Mouse (Mus musculus) midbrain, embryonic 12.5 days (tissue): ENCODE results near the gene Gmnn. TPM values are rescaled to one million over a fixed set of nuclear protein-coding genes. Genes with fewer than 3 reads are reported as not detected.
"Not testable (repeated sequence)": the region's sequence is repeated elsewhere in the genome, so short reads cannot be mapped to it uniquely, and the experiment has no call there.

Source experiments
- ATAC-seq: fragments of 200-750 bp; cut with Nextera tagmentation; 2 replicates; pipeline ENCODE4 v1.8.0; 2017; ENCODE audit warnings: low read depth, moderate TSS enrichment, moderate library complexity; ENCODE audit not compliant: low FRiP score
- H3K27ac ChIP-seq: fragments of 300-500 bp; sonication (generic); replicated peaks from 2 replicates; pipeline ENCODE4 v1.5.1; 2016; ENCODE audit warnings: mild to moderate bottlenecking
- H3K27me3 ChIP-seq: fragments of 300-500 bp; sonication (generic); 2 replicates; pipeline ENCODE4 v1.6.1; 2016; ENCODE audit warnings: mild to moderate bottlenecking
- H3K36me3 ChIP-seq: fragments of 300-500 bp; sonication (generic); 2 replicates; pipeline ENCODE4 v1.6.1; 2016
- H3K4me1 ChIP-seq: fragments of 300-500 bp; sonication (generic); 2 replicates; pipeline ENCODE4 v1.6.1; 2016
- H3K4me2 ChIP-seq: fragments of 300-500 bp; sonication (generic); replicated peaks from 2 replicates; pipeline ENCODE4 v1.6.1; 2016; ENCODE audit warnings: mild to moderate bottlenecking, moderate library complexity
- H3K4me3 ChIP-seq: fragments of 300-500 bp; sonication (generic); 2 replicates; pipeline ENCODE4 v1.5.1; 2016; ENCODE audit warnings: mild to moderate bottlenecking
- H3K9ac ChIP-seq: fragments of 300-500 bp; sonication (generic); replicated peaks from 2 replicates; pipeline ENCODE4 v1.6.1; 2016; ENCODE audit warnings: mild to moderate bottlenecking, moderate library complexity
- H3K9me3 ChIP-seq: fragments of 300-500 bp; sonication (generic); 2 replicates; pipeline ENCODE4 v1.6.1; 2016; ENCODE audit warnings: mild to moderate bottlenecking
- WGBS: fragments of 180-500 bp; shearing (Covaris S2); methylation state at CpG from one replicate; pipeline ENCODE4 v1.1.7; 2016; 5-methylcytosine and 5-hydroxymethylcytosine counted together
- polyA plus RNA-seq: library from polyadenylated mRNA; unstranded; fragments of >200 nt; fragmentation: Nextera tagmentation; extraction: Ambion mirVana; gene quantifications from 2 replicates; pipeline ENCODE4 v1.2.1, GENCODE M21; 2016

The Gmnn gene
- polyA plus RNA-seq, 1 experiment from 2014 or later: 95.8 TPM

DNA sequence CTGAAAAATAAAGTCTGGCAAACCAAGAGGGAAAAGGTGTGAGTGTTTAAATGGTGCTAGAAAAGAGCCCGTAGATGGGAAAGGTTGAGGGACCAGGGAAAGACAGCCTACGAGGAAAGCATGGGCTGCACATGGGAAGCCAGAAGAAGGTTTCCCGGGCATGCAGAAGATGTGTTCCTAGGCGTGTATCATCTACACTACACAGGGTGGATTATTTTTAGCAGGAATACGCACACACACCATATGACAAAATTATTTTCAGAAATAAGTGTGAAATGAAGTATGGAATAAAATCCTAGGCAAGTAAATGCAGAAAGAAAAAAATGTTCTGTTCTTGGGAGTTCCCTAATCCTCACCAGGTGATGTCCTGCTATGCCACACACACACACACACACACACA lies 25.8 kb upstream of the Gmnn start:
- no peaks in the 10 kb centered on the region for H3K4me1 ChIP-seq
- H3K27me3 ChIP-seq: no peaks in the 10 kb centered on the region
- no peak for ATAC-seq
- no peak overlapping the region for H3K9ac ChIP-seq
- H3K4me3 ChIP-seq: no peak overlapping the region
- no peaks in the 10 kb centered on the region for H3K9me3 ChIP-seq
- no peak overlapping the region for H3K27ac ChIP-seq
- 89% methylated on average over 5 of the region's 5 CpGs for WGBS
- H3K36me3 ChIP-seq: no peaks in the 10 kb centered on the region
- H3K4me2 ChIP-seq: no peak overlapping the region

DNA sequence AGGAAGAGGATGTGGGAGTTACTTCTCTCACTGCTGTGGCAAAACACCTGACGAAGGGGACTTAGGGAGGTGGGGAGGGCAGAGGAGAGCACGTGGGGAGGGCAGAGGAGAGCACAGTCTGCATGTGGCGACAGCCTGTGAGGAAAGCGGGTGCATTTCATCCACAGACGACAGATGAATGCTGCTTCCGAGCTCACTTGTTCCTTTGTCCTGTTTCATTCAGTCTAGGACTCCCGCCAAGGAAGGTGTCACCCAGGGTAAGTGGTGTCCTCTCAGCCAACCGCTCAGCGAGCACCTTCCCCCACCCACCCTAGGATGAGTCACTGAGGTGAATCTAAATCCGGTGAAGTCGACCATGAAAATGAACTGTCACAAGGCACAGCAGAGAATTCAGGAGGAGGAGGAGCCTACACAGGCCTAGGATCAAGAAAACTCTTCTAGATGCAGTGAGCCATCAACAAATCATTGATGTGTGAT lies 24.3 kb upstream of the Gmnn start:
- Histone ChIP-seq H3K27me3 (no peaks in the 10 kb centered on the region), H3K27ac (no peak overlapping the region), H3K4me1 (no peaks in the 10 kb centered on the region), H3K4me3 (no peak overlapping the region), H3K9me3 (no peaks in the 10 kb centered on the region), H3K36me3 (no peaks in the 10 kb centered on the region), H3K9ac (no peak overlapping the region), H3K4me2 (no peak overlapping the region)
- ATAC-seq: no peak
- 47% methylated on average over 11 of the region's 11 CpGs for WGBS

DNA sequence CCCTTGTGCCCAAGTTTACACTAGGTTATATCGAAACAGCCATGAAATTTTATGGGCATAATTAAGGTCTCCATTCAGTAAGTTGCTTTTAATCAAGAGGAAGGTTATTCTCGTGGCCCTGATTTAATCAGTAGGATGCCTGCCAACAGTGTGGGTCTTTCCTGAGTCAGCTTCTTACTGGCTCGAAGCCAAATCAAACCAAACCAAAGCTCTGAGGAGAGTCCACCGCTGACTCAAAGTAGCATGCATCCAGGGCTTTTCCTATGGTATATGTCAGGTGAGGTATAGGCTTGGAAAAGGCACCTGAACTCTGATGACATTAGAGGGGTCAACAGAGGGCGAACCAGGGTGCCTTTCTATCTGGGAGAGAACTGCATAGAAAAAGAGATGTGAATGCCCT lies 20.2 kb upstream of the Gmnn start:
- H3K27me3 ChIP-seq: no peaks in the 10 kb centered on the region
- H3K9ac ChIP-seq: no peak overlapping the region
- H3K4me2 ChIP-seq: no peak overlapping the region
- no peaks in the 10 kb centered on the region for H3K36me3 ChIP-seq
- H3K4me1 ChIP-seq: no peaks in the 10 kb centered on the region
- WGBS: 82% methylated on average over 5 of the region's 5 CpGs
- no peak overlapping the region for H3K4me3 ChIP-seq
- no peaks in the 10 kb centered on the region for H3K9me3 ChIP-seq
- no peak for ATAC-seq
- no peak overlapping the region for H3K27ac ChIP-seq

DNA sequence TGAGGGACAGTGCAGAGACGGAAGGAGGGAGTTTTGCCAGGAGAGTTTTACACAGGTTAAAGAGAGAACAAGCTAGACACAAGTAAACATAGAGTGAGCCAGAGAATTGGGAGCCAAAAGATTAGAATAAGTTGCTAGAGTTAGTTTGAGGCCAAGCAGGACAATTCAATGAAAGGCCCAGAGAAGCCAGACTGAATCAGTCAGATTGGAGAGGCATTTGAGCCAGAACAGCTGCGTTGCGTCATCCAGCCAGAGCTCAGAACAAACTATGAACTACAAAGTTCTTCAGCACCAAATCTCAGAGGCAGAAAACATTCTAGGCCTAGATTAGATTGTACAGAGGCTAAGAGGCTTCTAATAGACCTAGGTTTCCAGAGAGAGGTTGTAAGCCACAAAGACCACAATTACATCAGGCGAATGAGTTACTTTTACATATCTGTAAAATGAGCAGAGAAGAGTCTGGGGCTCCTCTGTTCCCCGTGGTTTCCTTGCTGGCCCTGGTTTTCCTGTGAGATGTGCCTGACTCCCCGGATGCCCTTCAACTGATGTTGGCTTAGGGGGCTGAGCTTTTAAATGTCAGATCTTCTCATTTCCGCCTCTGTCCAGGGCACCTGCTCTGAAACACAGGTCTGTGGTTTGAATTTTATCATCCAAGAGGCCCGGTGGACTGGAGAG lies 17.1 kb upstream of the Gmnn start:
- Histone ChIP-seq H3K9me3 (no peaks in the 10 kb centered on the region), H3K9ac (no peak overlapping the region), H3K36me3 (no peaks in the 10 kb centered on the region), H3K4me1 (no peaks in the 10 kb centered on the region), H3K27me3 (no peaks in the 10 kb centered on the region), H3K4me3 (no peak overlapping the region), H3K4me2 (no peak overlapping the region), H3K27ac (no peak overlapping the region)
- 82% methylated on average over 8 of the region's 8 CpGs for WGBS
- no peak for ATAC-seq

DNA sequence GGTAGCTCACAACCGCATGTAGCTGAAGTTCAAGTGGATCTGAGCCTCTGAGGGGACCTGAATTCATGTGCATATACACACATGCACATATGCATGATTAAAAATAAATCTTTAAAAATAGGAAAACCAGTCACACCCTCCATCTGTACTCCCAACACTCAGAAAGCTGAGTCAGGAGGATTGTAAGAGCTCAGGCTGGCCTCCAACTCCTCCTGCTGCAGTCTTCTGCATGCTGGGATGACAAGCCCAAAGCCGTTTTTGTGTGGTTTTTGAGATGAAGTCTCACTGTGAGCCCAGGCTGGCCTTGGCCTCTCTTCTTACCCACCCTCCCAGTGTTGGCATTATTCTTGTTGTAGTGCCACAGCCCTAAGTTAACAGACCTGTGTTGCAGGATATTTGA lies 16.3 kb upstream of the Gmnn start:
- 80% methylated on average over 2 of the region's 2 CpGs for WGBS
- Histone ChIP-seq H3K27me3 (no peaks in the 10 kb centered on the region), H3K36me3 (no peaks in the 10 kb centered on the region), H3K27ac (no peak overlapping the region), H3K9me3 (no peaks in the 10 kb centered on the region), H3K4me2 (no peak overlapping the region), H3K4me1 (no peaks in the 10 kb centered on the region), H3K9ac (no peak overlapping the region), H3K4me3 (no peak overlapping the region)
- no peak for ATAC-seq

DNA sequence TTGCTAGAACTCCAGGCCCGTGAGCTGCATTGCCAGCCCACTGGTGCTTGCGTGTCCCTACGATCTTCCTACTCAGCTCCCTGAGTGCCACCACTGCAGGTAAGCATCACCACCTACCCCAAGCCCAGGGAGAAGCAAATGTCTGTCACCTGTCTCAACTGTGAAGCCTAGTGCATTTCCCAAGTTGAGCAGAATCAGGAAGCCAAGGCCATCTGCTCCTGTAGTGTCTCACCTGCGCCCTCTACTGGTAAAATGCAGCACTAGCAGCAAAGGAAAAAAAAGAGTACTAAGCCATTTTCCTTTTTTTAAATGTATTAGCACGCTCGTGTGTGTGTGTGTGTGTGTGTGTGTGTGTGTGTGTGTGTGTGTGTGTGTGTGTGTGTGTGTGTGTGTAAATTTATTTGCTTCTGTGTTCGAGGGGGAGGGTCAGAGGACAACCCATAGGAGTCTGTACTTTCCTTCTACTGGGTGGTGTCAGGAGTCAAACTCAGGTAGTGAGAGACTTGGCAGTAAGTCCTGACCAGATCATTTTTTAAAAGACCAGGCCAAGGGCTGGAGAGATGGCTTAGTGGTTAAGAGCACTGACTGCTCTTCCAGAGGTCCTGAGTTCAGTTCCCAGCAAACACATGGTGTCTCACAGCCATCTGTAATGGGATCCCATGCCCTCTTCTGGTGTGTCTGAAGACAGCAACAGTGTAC lies 14.6 kb upstream of the Gmnn start:
- Histone ChIP-seq H3K4me3 (no peak overlapping the region), H3K27ac (no peak overlapping the region), H3K4me1 (no peaks in the 10 kb centered on the region), H3K9ac (no peak overlapping the region), H3K27me3 (no peaks in the 10 kb centered on the region), H3K4me2 (no peak overlapping the region), H3K36me3 (no peaks in the 10 kb centered on the region), H3K9me3 (no peaks in the 10 kb centered on the region)
- no peak for ATAC-seq
- WGBS: 56% methylated on average over 7 of the region's 7 CpGs

DNA sequence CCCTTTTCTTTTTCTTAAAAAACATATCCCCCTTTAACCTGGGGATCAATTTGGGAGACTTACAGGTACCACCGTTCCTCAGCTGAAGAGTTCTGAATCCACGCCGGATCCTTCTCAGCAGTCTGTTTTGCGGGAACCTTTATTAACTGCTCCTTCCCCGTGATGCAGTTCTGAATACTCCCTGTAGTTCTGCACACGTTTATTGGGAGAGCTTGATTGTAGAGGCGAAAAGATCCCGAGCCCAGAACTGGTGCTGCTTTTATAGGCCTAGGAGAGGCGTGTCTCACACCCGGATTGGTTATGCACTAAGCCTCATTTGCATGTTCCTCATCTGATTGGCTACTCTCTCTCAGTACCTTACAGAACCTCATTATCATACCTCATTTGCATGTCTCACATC lies 9.8 kb upstream of the Gmnn start:
- not testable (repeated sequence) for ATAC-seq, H3K36me3 ChIP-seq, H3K4me3 ChIP-seq, H3K9ac ChIP-seq, H3K4me2 ChIP-seq, H3K9me3 ChIP-seq, H3K27me3 ChIP-seq, H3K4me1 ChIP-seq, H3K27ac ChIP-seq
- 95% methylated on average over 10 of the region's 10 CpGs for WGBS

DNA sequence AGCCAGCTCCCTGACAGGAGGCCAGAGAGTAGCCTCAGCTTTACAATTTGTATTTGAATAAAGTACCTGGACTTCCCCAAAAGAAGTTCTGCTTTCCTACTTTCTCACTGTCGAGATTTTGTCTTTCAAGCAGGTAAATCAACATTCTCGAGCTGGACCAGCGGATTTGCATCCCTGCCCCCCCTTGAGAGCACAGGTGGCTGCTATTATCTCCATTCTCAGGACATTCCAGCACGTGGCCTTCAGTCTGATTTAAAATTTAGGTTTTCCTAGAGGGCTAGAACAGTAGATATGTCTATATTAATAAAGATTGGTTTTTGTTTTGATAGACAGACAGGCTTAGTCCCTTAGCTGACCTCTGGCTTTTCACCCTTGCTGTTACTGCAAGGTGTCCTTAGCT lies 6.1 kb upstream of the Gmnn start:
- not testable (repeated sequence) for H3K27me3 ChIP-seq, H3K36me3 ChIP-seq, H3K27ac ChIP-seq, H3K9me3 ChIP-seq, H3K4me2 ChIP-seq, H3K4me1 ChIP-seq, H3K9ac ChIP-seq, H3K4me3 ChIP-seq, ATAC-seq
- WGBS: 73% methylated on average over 4 of the region's 4 CpGs

DNA sequence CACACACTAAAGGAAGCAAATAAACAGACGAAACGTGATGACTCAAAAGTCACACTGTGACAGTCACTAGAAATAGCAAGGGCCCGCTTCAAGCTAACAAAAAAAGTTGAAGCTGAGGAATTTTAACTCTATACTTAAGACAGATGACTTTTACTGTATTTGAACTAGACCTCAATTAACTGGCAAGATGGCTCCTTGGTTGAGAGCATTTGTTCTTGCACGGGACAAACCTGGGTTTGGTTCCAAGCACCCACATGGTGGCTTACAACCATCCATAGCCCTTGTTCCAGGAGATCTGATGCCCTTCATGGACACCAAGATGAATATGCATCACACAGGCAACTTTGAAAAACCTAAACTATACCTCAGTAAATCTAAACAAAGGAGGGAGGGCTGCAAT lies 531 bp upstream of the Gmnn start:
- Histone ChIP-seq H3K9me3 (no peaks in the 10 kb centered on the region), H3K9ac (peak overlapping the region; percentile 82; the same call in 1 of the 2 replicates), H3K27ac (no peak overlapping the region), H3K36me3 (0 out of 2 replicates have a peak, but pooled peaks cover 8% of the 10 kb centered on the region), H3K4me3 (peak overlapping the region; percentile 95), H3K4me1 (peaks cover 9% of the 10 kb centered on the region), H3K27me3 (no peaks in the 10 kb centered on the region), H3K4me2 (peak overlapping the region; percentile 65)
- no peak for ATAC-seq
- WGBS: 40% methylated on average over 4 of the region's 4 CpGs

DNA sequence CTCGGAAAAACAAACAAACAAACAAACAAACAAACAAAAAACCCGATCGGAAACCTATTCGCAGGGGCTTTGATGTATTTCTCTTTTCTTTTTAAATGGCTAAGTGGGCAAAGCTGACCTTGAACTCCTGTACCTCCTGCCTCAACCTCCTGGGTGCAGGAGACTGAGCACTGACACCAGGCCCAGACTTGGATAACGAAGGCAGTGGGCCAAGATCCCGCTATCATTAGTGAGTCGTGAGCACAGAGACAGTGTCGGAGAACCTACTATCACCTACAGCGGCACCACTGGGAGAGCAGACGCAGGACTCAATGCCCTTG lies 680 bp downstream of the Gmnn start:
- H3K27me3 ChIP-seq: no peaks in the 10 kb centered on the region
- H3K4me2 ChIP-seq: peak overlapping the region; percentile 65
- H3K4me3 ChIP-seq: peak overlapping the region; percentile 95
- no peaks in the 10 kb centered on the region for H3K9me3 ChIP-seq
- peak overlapping the region; percentile 82 for H3K9ac ChIP-seq
- 0 out of 2 replicates have a peak, but pooled peaks cover 11% of the 10 kb centered on the region for H3K36me3 ChIP-seq
- H3K4me1 ChIP-seq: peaks cover 9% of the 10 kb centered on the region
- ATAC-seq: no peak
- WGBS: 8% methylated on average over 10 of the region's 10 CpGs
- peak overlapping the region; percentile 85 for H3K27ac ChIP-seq

DNA sequence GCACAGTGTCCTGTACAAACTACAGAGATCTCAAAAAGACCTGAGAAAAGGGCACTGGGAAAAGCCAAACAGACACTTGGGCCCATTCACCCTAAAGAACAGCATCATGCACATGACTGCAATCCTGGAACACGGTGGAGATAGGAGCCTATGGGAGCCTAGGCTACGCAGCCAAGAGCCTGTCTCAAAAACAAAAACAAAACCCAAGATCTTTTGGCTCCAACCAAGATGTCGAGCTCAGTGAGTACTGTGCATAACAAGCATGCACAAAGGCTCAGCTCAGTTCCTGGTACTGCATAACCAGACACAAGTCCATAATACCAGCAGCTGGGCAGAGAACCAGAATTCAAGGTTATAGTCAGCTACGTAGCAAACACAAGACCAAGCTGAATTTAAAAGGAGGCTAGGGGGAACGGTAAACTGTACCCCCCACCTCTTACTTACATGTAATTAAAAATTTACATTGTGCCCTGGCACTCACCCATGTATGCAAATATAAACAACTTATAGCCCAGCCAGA lies 1.3 kb downstream of the Gmnn start:
- H3K9me3 ChIP-seq: no peaks in the 10 kb centered on the region
- H3K36me3 ChIP-seq: peaks cover 17% of the 10 kb centered on the region; the same call in 1 of the 2 replicates
- peaks cover 9% of the 10 kb centered on the region for H3K4me1 ChIP-seq
- H3K27ac ChIP-seq: no peak overlapping the region
- no peaks in the 10 kb centered on the region for H3K27me3 ChIP-seq
- peak overlapping the region; percentile 82 for H3K9ac ChIP-seq
- H3K4me2 ChIP-seq: peak overlapping the region; percentile 65
- ATAC-seq: no peak
- 65% methylated on average over 5 of the region's 5 CpGs for WGBS
- peak overlapping the region; percentile 95 for H3K4me3 ChIP-seq

DNA sequence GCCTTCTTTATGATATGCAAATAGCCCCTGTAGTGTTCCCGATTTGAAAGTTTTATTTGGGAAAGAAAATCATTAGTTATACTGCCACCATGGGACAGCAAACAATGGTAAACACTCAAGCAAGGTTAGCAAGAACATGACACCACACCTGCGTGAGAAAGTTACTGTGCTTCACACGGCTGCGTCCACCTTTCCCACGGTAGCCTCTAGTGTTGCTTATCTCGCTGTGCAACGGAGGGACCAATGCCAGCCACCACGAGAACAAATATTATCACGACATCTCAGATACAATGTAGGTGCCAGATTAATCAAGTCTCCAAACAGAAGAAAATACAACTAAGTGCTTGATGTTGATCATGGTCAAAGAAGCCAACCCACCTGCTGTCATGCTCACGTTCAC lies 2.3 kb downstream of the Gmnn start:
- Histone ChIP-seq H3K27ac (no peak overlapping the region), H3K4me3 (no peak overlapping the region), H3K27me3 (no peaks in the 10 kb centered on the region), H3K4me2 (no peak overlapping the region), H3K36me3 (peaks cover 25% of the 10 kb centered on the region), H3K9ac (no peak overlapping the region), H3K9me3 (no peaks in the 10 kb centered on the region), H3K4me1 (peaks cover 9% of the 10 kb centered on the region)
- ATAC-seq: no peak
- 92% methylated on average over 10 of the region's 10 CpGs for WGBS
